Mouse (Mus musculus): ENCODE measurements around the gene 1700001P01Rik. TPM values are rescaled to one million over a fixed set of nuclear protein-coding genes. Genes with fewer than 3 reads are reported as not detected.

The 1700001P01Rik gene
- not detected in 2 replicates for polyA plus RNA-seq (2015; fragmentation: Nextera tagmentation; extraction: Ambion mirVana)

- no peak for ATAC-seq
Observed at GRCm38 (mm10) chr11:97775808-97776496, at the start of gene 1700001P01Rik. Gene 1700001P01Rik (minus strand): TSS chr11:97775918.

DNA sequence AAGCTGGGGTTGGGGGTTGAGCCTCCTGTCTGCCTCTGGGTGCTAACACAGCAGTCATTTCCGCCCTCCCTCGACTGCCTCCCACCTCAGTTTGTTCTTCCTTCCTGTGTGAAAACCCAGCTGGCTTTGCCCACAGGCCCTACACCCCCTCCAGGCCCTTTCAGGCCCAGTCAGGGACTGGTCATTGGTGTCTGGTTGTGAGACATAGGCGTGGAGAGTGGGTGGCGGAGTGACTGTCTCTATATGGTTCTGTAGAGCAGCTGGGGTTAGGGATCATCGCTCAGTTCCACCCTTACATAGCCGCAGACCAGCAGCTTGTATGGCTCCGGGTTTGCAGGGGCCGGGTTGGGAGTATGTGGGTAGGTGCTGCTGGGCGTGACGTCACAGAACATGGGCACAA lies 49.6 kb upstream of the 1700001P01Rik start:
- H3K9ac ChIP-seq (replicated peaks): no peak overlapping the region
- peak; percentile 22 for DNase-seq

More at GRCm38 (mm10) chr11:97775808-97776496, at the start of gene 1700001P01Rik:
- H3K4me3 ChIP-seq (ENCODE audit: low read depth, low read length): no peak within 1 kb of the TSS
- H3K4me2 ChIP-seq (ENCODE audit: low read depth, low read length): no peak within 1 kb of the TSS
- H3K4me1 ChIP-seq (ENCODE audit: insufficient read depth): peaks cover 9% of the 10 kb centered on the region
- H3K27me3 ChIP-seq (ENCODE audit: insufficient read depth, low read length): no peaks in the 10 kb centered on the region
- TF ChIP-seq EP300 (IDR thresholded peaks at IDR 0.05; ENCODE audit: low read depth) (no peak), CTCF (IDR thresholded peaks at IDR 0.05; ENCODE audit: low read depth) (no peak)
- no peak for DNase-seq
- no peaks in the 10 kb centered on the region for H3K9me3 ChIP-seq (ENCODE audit: low read length)
- 57% methylated on average over 17 of the region's 17 CpGs for WGBS (ENCODE audit: insufficient replicate concordance)
- H3K27ac ChIP-seq (ENCODE audit: low read depth): peak within 1 kb of the TSS; percentile 44
- H3K36me3 ChIP-seq (replicated peaks; ENCODE audit: insufficient read depth, low read length): peaks cover 43% of the 10 kb centered on the region
- H3K9ac ChIP-seq (replicated peaks): no peak within 1 kb of the TSS

GRCm38 (mm10) chr11:97824895-97825294 lies 49.2 kb upstream of the 1700001P01Rik start:
- H3K4me2 ChIP-seq (ENCODE audit: low read depth, low read length): 0 out of 2 replicates have a peak overlapping the region, but pooled peaks have one; percentile 18
- H3K27ac ChIP-seq (ENCODE audit: low read depth): peak overlapping the region; percentile 60
- ATAC-seq (no peak), DNase-seq (peak; percentile 12)
- H3K9ac ChIP-seq (replicated peaks): no peak overlapping the region
- H3K27me3 ChIP-seq (ENCODE audit: insufficient read depth, low read length): no peaks in the 10 kb centered on the region
- WGBS (ENCODE audit: insufficient replicate concordance): 50% methylated on average over 6 of the region's 6 CpGs
- no peak overlapping the region for H3K4me3 ChIP-seq (ENCODE audit: low read depth, low read length)
- peaks cover 39% of the 10 kb centered on the region for H3K36me3 ChIP-seq (replicated peaks; ENCODE audit: insufficient read depth, low read length)
- TF ChIP-seq EP300 (IDR thresholded peaks at IDR 0.05; ENCODE audit: low read depth) (no peak), CTCF (IDR thresholded peaks at IDR 0.05; ENCODE audit: low read depth) (no peak)
- no peaks in the 10 kb centered on the region for H3K9me3 ChIP-seq (ENCODE audit: low read length)
- peaks cover 49% of the 10 kb centered on the region for H3K4me1 ChIP-seq (ENCODE audit: insufficient read depth)

More for the DNA sequence above, 49.6 kb upstream of the 1700001P01Rik start:
- H3K27me3 ChIP-seq (ENCODE audit: insufficient read depth, low read length): no peaks in the 10 kb centered on the region
- no peak overlapping the region for H3K4me3 ChIP-seq (ENCODE audit: low read depth, low read length)
- no peaks in the 10 kb centered on the region for H3K9me3 ChIP-seq (ENCODE audit: low read length)
- TF ChIP-seq CTCF (IDR thresholded peaks at IDR 0.05; ENCODE audit: low read depth) (no peak), EP300 (IDR thresholded peaks at IDR 0.05; ENCODE audit: low read depth) (no peak)
- H3K36me3 ChIP-seq (replicated peaks; ENCODE audit: insufficient read depth, low read length): peaks cover 39% of the 10 kb centered on the region
- no peak for ATAC-seq
- 0 out of 2 replicates have a peak overlapping the region, but pooled peaks have one; percentile 26 for H3K4me2 ChIP-seq (ENCODE audit: low read depth, low read length)
- peak overlapping the region; percentile 60 for H3K27ac ChIP-seq (ENCODE audit: low read depth)
- 57% methylated on average over 10 of the region's 10 CpGs for WGBS (ENCODE audit: insufficient replicate concordance)
- H3K4me1 ChIP-seq (ENCODE audit: insufficient read depth): peaks cover 46% of the 10 kb centered on the region

DNA sequence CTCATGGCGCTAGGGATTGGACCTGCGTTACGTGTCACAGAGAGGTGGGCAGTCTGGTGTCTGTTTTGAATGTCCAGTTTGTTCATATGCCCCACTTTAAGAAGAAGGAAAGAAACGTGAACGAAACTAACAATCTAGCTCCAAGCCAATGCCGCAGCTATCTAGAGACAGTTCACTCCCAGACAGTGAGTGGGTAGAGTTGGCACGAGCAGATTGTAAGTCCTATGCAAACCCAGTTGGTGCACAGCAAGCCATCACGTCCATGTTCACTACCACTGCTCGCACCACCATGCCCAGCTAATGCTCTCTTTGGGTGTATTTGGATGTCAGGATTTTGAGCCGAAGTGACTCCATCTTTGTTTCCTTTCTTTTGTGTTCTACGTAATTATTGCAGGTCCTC lies 48.5 kb upstream of the 1700001P01Rik start:
- Histone ChIP-seq H3K4me2 (ENCODE audit: low read depth, low read length) (no peak overlapping the region), H3K9ac (replicated peaks) (no peak overlapping the region), H3K4me3 (ENCODE audit: low read depth, low read length) (no peak overlapping the region), H3K4me1 (ENCODE audit: insufficient read depth) (peaks cover 50% of the 10 kb centered on the region), H3K27ac (ENCODE audit: low read depth) (peak overlapping the region; percentile 7; the same call in 1 of the 2 replicates), H3K27me3 (ENCODE audit: insufficient read depth, low read length) (no peaks in the 10 kb centered on the region), H3K36me3 (replicated peaks; ENCODE audit: insufficient read depth, low read length) (peaks cover 34% of the 10 kb centered on the region), H3K9me3 (ENCODE audit: low read length) (no peaks in the 10 kb centered on the region)
- DNase-seq (no peak), ATAC-seq (no peak)
- 85% methylated on average over 11 of the region's 11 CpGs for WGBS (ENCODE audit: insufficient replicate concordance)
- TF ChIP-seq CTCF (IDR thresholded peaks at IDR 0.05; ENCODE audit: low read depth) (no peak), EP300 (IDR thresholded peaks at IDR 0.05; ENCODE audit: low read depth) (no peak)

GRCm38 (mm10) chr11:97822840-97823603 lies 47.3 kb upstream of the 1700001P01Rik start:
- H3K9me3 ChIP-seq (ENCODE audit: low read length): no peaks in the 10 kb centered on the region
- peaks cover 57% of the 10 kb centered on the region for H3K4me1 ChIP-seq (ENCODE audit: insufficient read depth)
- H3K4me3 ChIP-seq (ENCODE audit: low read depth, low read length): no peak overlapping the region
- peaks cover 30% of the 10 kb centered on the region for H3K36me3 ChIP-seq (replicated peaks; ENCODE audit: insufficient read depth, low read length)
- WGBS (ENCODE audit: insufficient replicate concordance): 72% methylated on average over 20 of the region's 20 CpGs
- TF ChIP-seq CTCF (IDR thresholded peaks at IDR 0.05; ENCODE audit: low read depth) (no peak), EP300 (IDR thresholded peaks at IDR 0.05; ENCODE audit: low read depth) (no peak)
- DNase-seq (peak; percentile 35), ATAC-seq (no peak)
- no peak overlapping the region for H3K4me2 ChIP-seq (ENCODE audit: low read depth, low read length)
- H3K9ac ChIP-seq (replicated peaks): no peak overlapping the region
- no peaks in the 10 kb centered on the region for H3K27me3 ChIP-seq (ENCODE audit: insufficient read depth, low read length)
- peak overlapping the region; percentile 62 for H3K27ac ChIP-seq (ENCODE audit: low read depth)

- DNase-seq (no peak), ATAC-seq (no peak)
- no peaks in the 10 kb centered on the region for H3K9me3 ChIP-seq (ENCODE audit: low read length)
- H3K36me3 ChIP-seq (replicated peaks; ENCODE audit: insufficient read depth, low read length): peaks cover 20% of the 10 kb centered on the region
- no peak overlapping the region for H3K4me2 ChIP-seq (ENCODE audit: low read depth, low read length)
- TF ChIP-seq EP300 (IDR thresholded peaks at IDR 0.05; ENCODE audit: low read depth): no peak
- no peak for TF ChIP-seq CTCF (IDR thresholded peaks at IDR 0.05; ENCODE audit: low read depth)
- WGBS (ENCODE audit: insufficient replicate concordance): 78% methylated on average over 8 of the region's 8 CpGs
- H3K9ac ChIP-seq (replicated peaks): no peak overlapping the region
- H3K4me1 ChIP-seq (ENCODE audit: insufficient read depth): peaks cover 71% of the 10 kb centered on the region
- no peak overlapping the region for H3K4me3 ChIP-seq (ENCODE audit: low read depth, low read length)
- no peaks in the 10 kb centered on the region for H3K27me3 ChIP-seq (ENCODE audit: insufficient read depth, low read length)
- peak overlapping the region; percentile 77 for H3K27ac ChIP-seq (ENCODE audit: low read depth)
Observed at GRCm38 (mm10) chr11:97821401-97822064, 45.8 kb upstream of the 1700001P01Rik start.
